Mouse (Mus musculus) MEL (cell line): Measurements from ENCODE around the gene Gadd45a. TPM values are rescaled to one million over a fixed set of nuclear protein-coding genes. Genes with fewer than 3 reads are reported as not detected.

Experiments used
- DNase-seq: peaks from one replicate; pipeline ENCODE4 v3.0.0; 2011; ENCODE audit warnings: low read depth, low spot score
- H3K27ac ChIP-seq: 2 replicates; pipeline ENCODE4 v1.5.1; 2012; ENCODE audit warnings: low read depth, mild to moderate bottlenecking, control low read depth, low read length, moderate library complexity; ENCODE audit not compliant: control insufficient read depth
- H3K27me3 ChIP-seq, 2 experiments: fragments of 150-350 bp in 1 of 2; sonication (generic) in 1 of 2; 2 replicates each; pipeline ENCODE4 v1.6.1; 2012; ENCODE audit warnings: low read length in 2 of 2, mild to moderate bottlenecking in 2 of 2, improper control_type of control experiment in 1 of 2, moderate library complexity in 1 of 2; ENCODE audit not compliant: insufficient read depth in 2 of 2, control insufficient read depth in 1 of 2
- H3K36me3 ChIP-seq, 2 experiments: 2 replicates each; pipeline ENCODE4 v1.6.1; 2012 to 2014; ENCODE audit warnings: low read length in 2 of 2, improper control_type of control experiment in 1 of 2, inconsistent platforms in 1 of 2, mild to moderate bottlenecking in 1 of 2; ENCODE audit not compliant: insufficient read depth in 2 of 2, control insufficient read depth in 1 of 2
- H3K4me1 ChIP-seq, 2 experiments: fragments of 150-350 bp in 1 of 2; sonication (generic) in 1 of 2; 2 replicates each; pipeline ENCODE4 v1.6.1; 2012; ENCODE audit warnings: low read length in 2 of 2, improper control_type of control experiment in 1 of 2, mild to moderate bottlenecking in 1 of 2; ENCODE audit not compliant: insufficient read depth in 2 of 2, control insufficient read depth in 1 of 2
- H3K4me3 ChIP-seq, 2 experiments: fragments of 150-350 bp in 1 of 2; sonication (generic) in 1 of 2; 2 replicates each; pipeline ENCODE4 v1.5.1; 2012; ENCODE audit warnings: low read depth in 2 of 2, low read length in 2 of 2, mild to moderate bottlenecking in 2 of 2, moderate library complexity in 2 of 2, control low read depth in 1 of 2, improper control_type of control experiment in 1 of 2; ENCODE audit not compliant: control insufficient read depth in 1 of 2, insufficient read depth in 1 of 2
- H3K79me2 ChIP-seq: 2 replicates; pipeline ENCODE4 v1.6.1; 2012; ENCODE audit warnings: mild to moderate bottlenecking, low read length, moderate library complexity; ENCODE audit not compliant: control insufficient read depth, poor library complexity, insufficient read depth
- H3K9ac ChIP-seq: 2 replicates; pipeline ENCODE4 v1.6.1; 2012; ENCODE audit warnings: low read depth, mild to moderate bottlenecking, control low read depth, low read length, moderate library complexity; ENCODE audit not compliant: control insufficient read depth, poor library complexity, severe bottlenecking
- H3K9me3 ChIP-seq: fragments of 150-350 bp; sonication (generic); replicated peaks from 2 replicates; pipeline ENCODE4 v1.6.1; 2012; ENCODE audit warnings: mild to moderate bottlenecking, low read length, improper control_type of control experiment, moderate library complexity; ENCODE audit not compliant: insufficient read depth
- BHLHE40 ChIP-seq: IDR thresholded peaks from 2 replicates; pipeline ENCODE4 v1.6.1; 2012; ENCODE audit warnings: low read depth, mild to moderate bottlenecking, inconsistent platforms, low read length, improper control_type of control experiment, borderline replicate concordance
- CHD1 ChIP-seq: IDR thresholded peaks from 2 replicates; pipeline ENCODE4 v1.6.1; 2012; ENCODE audit warnings: low read depth, mild to moderate bottlenecking, inconsistent platforms, low read length, improper control_type of control experiment
- CHD2 ChIP-seq: IDR thresholded peaks from 2 replicates; pipeline ENCODE4 v1.6.1; 2011; ENCODE audit warnings: low read length, improper control_type of control experiment
- E2F4 ChIP-seq: IDR thresholded peaks from 2 replicates; pipeline ENCODE4 v1.6.1; 2011; ENCODE audit warnings: low read depth, low read length, improper control_type of control experiment, borderline replicate concordance
- EP300 ChIP-seq, 2 experiments: IDR thresholded peaks; 2 replicates each; pipeline ENCODE4 v1.6.1; 2011; ENCODE audit warnings: improper control_type of control experiment in 2 of 2, low read length in 2 of 2, low read depth in 1 of 2, mild to moderate bottlenecking in 1 of 2
- ETS1 ChIP-seq: IDR thresholded peaks from 2 replicates; pipeline ENCODE4 v1.6.1; 2012; ENCODE audit warnings: low read depth, mild to moderate bottlenecking, inconsistent platforms, low read length, improper control_type of control experiment, moderate library complexity
- GABPA ChIP-seq: IDR thresholded peaks from 2 replicates; pipeline ENCODE4 v1.6.1; 2012; ENCODE audit warnings: low read depth, mild to moderate bottlenecking, inconsistent platforms, low read length, improper control_type of control experiment, moderate library complexity
- GATA1 ChIP-seq: IDR thresholded peaks from 2 replicates; pipeline ENCODE4 v1.6.1; 2011; ENCODE audit warnings: low read depth, low read length, improper control_type of control experiment
- JUND ChIP-seq: IDR thresholded peaks from 2 replicates; pipeline ENCODE4 v1.6.1; 2011; ENCODE audit warnings: low read depth, mild to moderate bottlenecking, improper control_type of control experiment, low read length
- KAT2A ChIP-seq: conservative IDR thresholded peaks from 2 replicates; pipeline ENCODE4 v1.6.1; 2012; ENCODE audit warnings: low read depth, low read length, improper control_type of control experiment, inconsistent platforms
- MAZ ChIP-seq: IDR thresholded peaks from 2 replicates; pipeline ENCODE4 v1.6.1; 2012; ENCODE audit warnings: low read depth, mild to moderate bottlenecking, inconsistent platforms, low read length, improper control_type of control experiment
- MEF2A ChIP-seq: IDR thresholded peaks from 2 replicates; pipeline ENCODE4 v1.6.1; 2014; ENCODE audit warnings: low read depth, mild to moderate bottlenecking, inconsistent platforms, low read length, improper control_type of control experiment; ENCODE audit not compliant: poor library complexity, insufficient replicate concordance, severe bottlenecking; ENCODE audit errors: extremely low read depth
- MXI1 ChIP-seq: IDR thresholded peaks from 2 replicates; pipeline ENCODE4 v1.6.1; 2011; ENCODE audit warnings: mild to moderate bottlenecking, low read depth, low read length, improper control_type of control experiment
- MYB ChIP-seq: IDR thresholded peaks from 2 replicates; pipeline ENCODE4 v1.6.1; 2011; ENCODE audit warnings: mild to moderate bottlenecking, low read depth, low read length, improper control_type of control experiment
- MYC ChIP-seq: IDR thresholded peaks from 2 replicates; pipeline ENCODE4 v1.6.1; 2011; ENCODE audit warnings: low read depth, mild to moderate bottlenecking, low read length, improper control_type of control experiment, moderate library complexity
- NELFE ChIP-seq: IDR thresholded peaks from 2 replicates; pipeline ENCODE4 v1.6.1; 2011; ENCODE audit warnings: low read depth, low read length, improper control_type of control experiment
- NRF1 ChIP-seq: IDR thresholded peaks from 2 replicates; pipeline ENCODE4 v1.6.1; 2014; ENCODE audit warnings: low read depth, mild to moderate bottlenecking, inconsistent platforms, low read length, improper control_type of control experiment, moderate library complexity; ENCODE audit not compliant: poor library complexity, insufficient read depth, severe bottlenecking
- POLR2AphosphoS2 ChIP-seq: IDR thresholded peaks from 2 replicates; pipeline ENCODE4 v1.6.1; 2011; ENCODE audit warnings: low read length, improper control_type of control experiment
- POLR2AphosphoS5 ChIP-seq: IDR thresholded peaks from 2 replicates; pipeline ENCODE4 v1.6.1; 2012; ENCODE audit warnings: low read depth, borderline replicate concordance, mild to moderate bottlenecking, inconsistent platforms, low read length, moderate library complexity, mixed read lengths
- RAD21 ChIP-seq: IDR thresholded peaks from 2 replicates; pipeline ENCODE4 v1.6.1; 2011; ENCODE audit warnings: mild to moderate bottlenecking, low read depth, low read length, improper control_type of control experiment
- RCOR1 ChIP-seq: IDR thresholded peaks from 2 replicates; pipeline ENCODE4 v1.6.1; 2012; ENCODE audit warnings: low read depth, mild to moderate bottlenecking, inconsistent platforms, low read length, improper control_type of control experiment
- SIN3A ChIP-seq: IDR thresholded peaks from 2 replicates; pipeline ENCODE4 v1.6.1; 2012; ENCODE audit warnings: low read length, improper control_type of control experiment, inconsistent platforms
- TAL1 ChIP-seq: IDR thresholded peaks from 2 replicates; pipeline ENCODE4 v1.6.1; 2012; ENCODE audit warnings: mild to moderate bottlenecking, inconsistent platforms, low read length, moderate library complexity, mixed read lengths
- TBP ChIP-seq: IDR thresholded peaks from 2 replicates; pipeline ENCODE4 v1.8.0; 2011; ENCODE audit warnings: low read depth, low read length, improper control_type of control experiment
- TCF12 ChIP-seq: IDR thresholded peaks from 2 replicates; pipeline ENCODE4 v1.6.1; 2014; ENCODE audit warnings: low read depth, mild to moderate bottlenecking, inconsistent platforms, low read length, improper control_type of control experiment, moderate library complexity
- USF1 ChIP-seq: IDR thresholded peaks from 2 replicates; pipeline ENCODE4 v1.6.1; 2014; ENCODE audit warnings: low read depth, mild to moderate bottlenecking, inconsistent platforms, low read length, improper control_type of control experiment, moderate library complexity
- USF2 ChIP-seq, 2 experiments: IDR thresholded peaks; 2 replicates each; pipeline ENCODE4 v1.6.1; 2011 to 2012; ENCODE audit warnings: improper control_type of control experiment in 2 of 2, low read length in 2 of 2, borderline replicate concordance in 1 of 2, inconsistent platforms in 1 of 2, low read depth in 1 of 2, mild to moderate bottlenecking in 1 of 2; ENCODE audit not compliant: insufficient read depth in 1 of 2
- ZC3H11A ChIP-seq: IDR thresholded peaks from 2 replicates; pipeline ENCODE4 v1.6.1; 2012; ENCODE audit warnings: low read depth, mild to moderate bottlenecking, inconsistent platforms, low read length, improper control_type of control experiment
- ZKSCAN1 ChIP-seq: IDR thresholded peaks from 2 replicates; pipeline ENCODE4 v1.6.1; 2012; ENCODE audit warnings: low read depth, mild to moderate bottlenecking, inconsistent platforms, low read length, improper control_type of control experiment, moderate library complexity
- ZMIZ1 ChIP-seq: IDR thresholded peaks from 2 replicates; pipeline ENCODE4 v1.6.1; 2012; ENCODE audit warnings: low read depth, mild to moderate bottlenecking, inconsistent platforms, low read length, improper control_type of control experiment, moderate library complexity
- ZNF384 ChIP-seq: IDR thresholded peaks from 2 replicates; pipeline ENCODE4 v1.6.1; 2012; ENCODE audit warnings: low read depth, mild to moderate bottlenecking, inconsistent platforms, low read length, improper control_type of control experiment
- polyA plus RNA-seq, 2 experiments: library from polyadenylated mRNA; stranded (reverse) in 1 of 2; unstranded in 1 of 2; fragments of >175 nt in 1 of 2; fragments of >200 nt in 1 of 2; gene quantifications; 2 replicates each; pipeline versions ENCODE4 v1.2.1 to v1.2.4; 2012; ENCODE audit warnings: low replicate concordance in 2 of 2, low read depth in 1 of 2; ENCODE audit not compliant: insufficient read length in 2 of 2, insufficient read depth in 1 of 2, missing spikeins in 1 of 2
- total RNA-seq: library from RNA; depleted of rRNA; stranded (reverse); fragments of 300-350 nt; gene quantifications from 2 replicates; pipeline ENCODE4 v1.2.3, GENCODE M21; 2012

Gene Gadd45a
- total and polyA plus RNA-seq, 3 experiments, result 18.1 to 37.4 TPM; not detected in 1

DNA sequence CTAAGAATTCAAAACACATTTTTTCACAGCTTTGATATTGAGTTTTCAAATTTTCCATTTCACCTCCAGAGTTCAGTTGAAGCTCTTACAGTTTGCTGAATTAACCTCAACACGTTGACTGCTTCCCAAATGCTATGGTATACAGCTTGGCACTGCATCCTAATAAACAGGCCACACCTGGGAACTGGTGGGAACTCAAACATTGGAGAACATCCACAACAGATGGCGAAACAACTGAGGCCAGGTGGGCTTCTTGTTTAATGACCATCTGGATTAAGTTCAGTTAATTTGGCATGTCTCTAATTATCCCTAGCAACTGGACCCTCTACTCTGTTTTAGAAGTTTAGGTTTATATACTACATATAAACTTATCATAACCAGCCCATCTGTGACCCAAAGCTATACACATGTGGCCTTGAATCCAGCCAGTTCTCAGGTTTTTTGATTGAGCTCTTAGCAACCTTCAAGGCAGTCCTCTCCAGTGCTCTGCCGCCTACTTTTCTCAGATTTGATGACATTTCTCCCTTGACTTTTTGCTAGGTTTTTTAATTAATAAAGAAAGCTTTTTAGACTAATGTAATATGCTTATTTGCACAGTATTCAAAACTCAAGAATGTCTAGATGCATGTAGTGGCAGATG is 10.9 kb upstream of the Gadd45a start:
- Histone ChIP-seq H3K9me3 (no peaks in the 10 kb centered on the region), H3K79me2 (no peaks in the 10 kb centered on the region), H3K36me3 (peaks cover 0 to 31% of the 10 kb centered on the region in 2 experiments; a peak in 2 of 4 replicates)
- TF ChIP-seq SIN3A (0 out of 2 replicates have a peak, but pooled peaks have one; percentile 17), USF1 (no peak)
- TF ChIP-seq, all 39 proteins: peak for 1
- Histone ChIP-seq H3K4me3 (no peak overlapping the region), H3K27ac (no peak overlapping the region), H3K27me3 (no peaks in the 10 kb centered on the region), H3K9ac (no peak overlapping the region), H3K4me1 (peaks cover 11 to 13% of the 10 kb centered on the region in 2 experiments)
- DNase-seq, result no peak

DNA sequence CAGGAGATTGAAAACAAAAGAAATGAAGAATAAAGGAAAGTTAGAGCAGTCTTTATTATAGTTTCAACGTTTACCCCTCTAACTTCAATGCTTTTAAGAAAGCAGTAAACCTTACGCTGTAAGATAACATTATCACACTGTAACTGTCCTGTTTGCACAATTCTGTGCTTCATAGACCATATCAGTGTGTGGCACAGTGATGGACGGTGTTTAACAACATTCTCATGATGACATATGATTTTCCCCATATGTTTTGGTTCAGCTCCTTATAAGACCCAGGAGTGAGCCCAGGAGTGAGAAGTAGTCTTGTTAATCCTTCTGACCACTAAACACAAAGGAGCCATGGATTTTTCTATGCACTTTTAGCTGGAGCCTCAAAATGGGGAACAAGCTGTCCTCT is 9.7 kb upstream of the Gadd45a start:
- H3K4me1 ChIP-seq, result peaks cover 11 to 13% of the 10 kb centered on the region in 2 experiments
- H3K27ac ChIP-seq, result peak overlapping the region; percentile 12
- H3K4me3 ChIP-seq, result no peak overlapping the region
- no peak for TF ChIP-seq ZC3H11A
- no peak for TF ChIP-seq ZMIZ1
- no peak for TF ChIP-seq ZNF384
- no peak for TF ChIP-seq MYC
- no peak for TF ChIP-seq POLR2AphosphoS2
- peak; percentile 36 for TF ChIP-seq MYB
- no peak for TF ChIP-seq RAD21
- TF ChIP-seq GATA1, result peak; percentile 90
- no peak for TF ChIP-seq POLR2AphosphoS5
- TF ChIP-seq NRF1, result no peak
- TF ChIP-seq EP300 (IDR thresholded peaks at IDR 0.05; ENCODE audit: low read depth in 1 of 2, low read length in 2 of 2), result peak; percentile 81 to 84
- no peak for TF ChIP-seq CHD1
- TF ChIP-seq MEF2A, result no peak
- peak; percentile 85 for TF ChIP-seq TCF12
- no peak for TF ChIP-seq USF1
- TF ChIP-seq MXI1, result 0 out of 2 replicates have a peak, but pooled peaks have one; percentile 52
- no peak for TF ChIP-seq USF2 (IDR thresholded peaks at IDR 0.05; ENCODE audit: borderline replicate concordance in 1 of 2, insufficient read depth in 1 of 2, low read depth in 1 of 2, low read length in 2 of 2)
- TF ChIP-seq BHLHE40, result no peak
- TF ChIP-seq ZKSCAN1, result no peak
- TF ChIP-seq E2F4, result no peak
- TF ChIP-seq TAL1, result peak; percentile 33
- TF ChIP-seq GABPA, result peak; percentile 55; the same call in 1 of the 2 replicates
- no peak for TF ChIP-seq MAZ
- TF ChIP-seq RCOR1, result peak; percentile 88
- TF ChIP-seq ETS1, result peak; percentile 87
- TF ChIP-seq CHD2, result no peak
- no peak for TF ChIP-seq NELFE
- TF ChIP-seq KAT2A, result no peak
- TF ChIP-seq TBP, result no peak
- TF ChIP-seq JUND, result no peak

More for the DNA sequence above, 9.7 kb upstream of the Gadd45a start:
- H3K9me3 ChIP-seq, result no peaks in the 10 kb centered on the region
- H3K9ac ChIP-seq, result no peak overlapping the region
- peak; percentile 60 for DNase-seq
- no peaks in the 10 kb centered on the region for H3K27me3 ChIP-seq
- peaks cover 0 to 31% of the 10 kb centered on the region in 2 experiments; a peak in 2 of 4 replicates for H3K36me3 ChIP-seq
- H3K79me2 ChIP-seq, result no peaks in the 10 kb centered on the region
